Mouse (Mus musculus) ES-Bruce4 (cell line): ENCODE data around the gene Phlpp2.
A peak's percentile ranks its signal among the peaks of the same experiment; 100 is the strongest.

Source experiments
- CTCF ChIP-seq: IDR thresholded peaks from one replicate; pipeline ENCODE4 v1.8.1; 2011; ENCODE audit warnings: low read depth, low read length
- EP300 ChIP-seq: IDR thresholded peaks from 2 replicates; pipeline ENCODE4 v1.6.1; 2011; ENCODE audit warnings: low read depth, low read length; ENCODE audit not compliant: insufficient read depth
- POLR2A ChIP-seq: IDR thresholded peaks from one replicate; pipeline ENCODE4 v1.8.1; 2011; ENCODE audit warnings: low read length; ENCODE audit not compliant: insufficient read depth

GRCm38 (mm10) chr8:109968837-109969236, 100.5 kb downstream of the Phlpp2 start:
- TF ChIP-seq POLR2A (no peak), CTCF (peak; percentile 39), EP300 (no peak)
